Mouse (Mus musculus) testis, adult 2 months (tissue): Measurements from ENCODE around the gene Pex7. TPM values are rescaled to one million over a fixed set of nuclear protein-coding genes. Genes with fewer than 3 reads are reported as not detected.
A peak's percentile ranks its signal among the peaks of the same experiment; 100 is the strongest.
"Not testable (repeated sequence)": the region's sequence is repeated elsewhere in the genome, so short reads cannot be mapped to it uniquely, and the experiment has no call there.

ENCODE experiments used
- H3K27ac ChIP-seq: fragments of 200-500 bp; 2 replicates; pipeline ENCODE4 v1.5.1; 2012; ENCODE audit warnings: low read depth, low read length; ENCODE audit not compliant: control insufficient read depth, insufficient read depth
- H3K27me3 ChIP-seq: fragments of 200-500 bp; 2 replicates; pipeline ENCODE4 v1.6.1; 2012; ENCODE audit warnings: mild to moderate bottlenecking, low read length, moderate library complexity; ENCODE audit not compliant: control insufficient read depth, insufficient read depth
- H3K36me3 ChIP-seq: fragments of 200-500 bp; 2 replicates; pipeline ENCODE4 v1.6.1; 2012; ENCODE audit warnings: mild to moderate bottlenecking, low read length; ENCODE audit not compliant: control insufficient read depth, insufficient read depth
- H3K4me1 ChIP-seq: fragments of 200-500 bp; 2 replicates; pipeline ENCODE4 v1.6.1; 2012; ENCODE audit warnings: low read length; ENCODE audit not compliant: control insufficient read depth, insufficient read depth
- H3K4me3 ChIP-seq: fragments of 200-500 bp; 2 replicates; pipeline ENCODE4 v1.5.1; 2012; ENCODE audit warnings: low read depth, mild to moderate bottlenecking, low read length, moderate library complexity, mixed read lengths; ENCODE audit not compliant: control insufficient read depth
- CTCF ChIP-seq: fragments of 200-500 bp; IDR thresholded peaks from 2 replicates; pipeline ENCODE4 v1.5.1; 2012; ENCODE audit warnings: low read depth, mild to moderate bottlenecking, inconsistent platforms, low read length, moderate library complexity; ENCODE audit not compliant: control insufficient read depth, insufficient read depth, insufficient replicate concordance
- POLR2A ChIP-seq: fragments of 200-500 bp; IDR thresholded peaks from 2 replicates; pipeline ENCODE4 v1.6.1; 2012; ENCODE audit warnings: low read depth, mild to moderate bottlenecking, inconsistent platforms, low read length, moderate library complexity; ENCODE audit not compliant: control insufficient read depth
- polyA plus RNA-seq: library from polyadenylated mRNA; depleted of rRNA; stranded (reverse); fragments of >200 nt; gene quantifications from 2 replicates; pipeline ENCODE4 v1.2.3, GENCODE M21; 2012

Gene Pex7
- polyA plus RNA-seq, 1 experiment, result 19.8 TPM

GRCm38 (mm10) chr10:19933511-19934383, 26.3 kb upstream of the Pex7 start:
- peaks cover 10% of the 10 kb centered on the region for H3K4me1 ChIP-seq
- H3K4me3 ChIP-seq, result peak overlapping the region; percentile 88
- no peaks in the 10 kb centered on the region for H3K36me3 ChIP-seq
- H3K27me3 ChIP-seq, result no peaks in the 10 kb centered on the region
- peak overlapping the region; percentile 75 for H3K27ac ChIP-seq
- TF ChIP-seq POLR2A, result peak; percentile 5; the same call in 1 of the 2 replicates
- TF ChIP-seq CTCF, result no peak

GRCm38 (mm10) chr10:19932986-19933385, 25.5 kb upstream of the Pex7 start:
- no peak for TF ChIP-seq POLR2A
- TF ChIP-seq CTCF, result no peak
- Histone ChIP-seq H3K27ac (no peak overlapping the region), H3K27me3 (no peaks in the 10 kb centered on the region), H3K36me3 (no peaks in the 10 kb centered on the region), H3K4me1 (peaks cover 10% of the 10 kb centered on the region), H3K4me3 (no peak overlapping the region)

GRCm38 (mm10) chr10:19928205-19928604, 20.7 kb upstream of the Pex7 start:
- TF ChIP-seq POLR2A, result no peak
- TF ChIP-seq CTCF, result no peak
- Histone ChIP-seq H3K4me1 (no peaks in the 10 kb centered on the region), H3K27me3 (no peaks in the 10 kb centered on the region), H3K27ac (no peak overlapping the region), H3K36me3 (no peaks in the 10 kb centered on the region), H3K4me3 (no peak overlapping the region)

GRCm38 (mm10) chr10:19926391-19926897, 19.0 kb upstream of the Pex7 start:
- not testable (repeated sequence) for H3K27me3 ChIP-seq, H3K4me3 ChIP-seq, H3K27ac ChIP-seq, H3K36me3 ChIP-seq, H3K4me1 ChIP-seq

- H3K36me3 ChIP-seq, result no peaks in the 10 kb centered on the region
- TF ChIP-seq CTCF (no peak), POLR2A (no peak)
- no peak overlapping the region for H3K27ac ChIP-seq
- H3K4me3 ChIP-seq, result no peak overlapping the region
- no peaks in the 10 kb centered on the region for H3K4me1 ChIP-seq
- no peaks in the 10 kb centered on the region for H3K27me3 ChIP-seq
Measured at GRCm38 (mm10) chr10:19924256-19924655, 16.8 kb upstream of the Pex7 start.

GRCm38 (mm10) chr10:19922410-19922809, 14.9 kb upstream of the Pex7 start:
- no peaks in the 10 kb centered on the region for H3K4me1 ChIP-seq
- H3K36me3 ChIP-seq, result no peaks in the 10 kb centered on the region
- H3K27ac ChIP-seq, result no peak overlapping the region
- H3K4me3 ChIP-seq, result no peak overlapping the region
- TF ChIP-seq POLR2A, result no peak
- TF ChIP-seq CTCF, result no peak
- no peaks in the 10 kb centered on the region for H3K27me3 ChIP-seq

- Histone ChIP-seq H3K4me3 (no peak overlapping the region), H3K4me1 (no peaks in the 10 kb centered on the region), H3K36me3 (no peaks in the 10 kb centered on the region), H3K27me3 (no peaks in the 10 kb centered on the region), H3K27ac (no peak overlapping the region)
- TF ChIP-seq CTCF, result peak; percentile 30; the same call in 1 of the 2 replicates
- no peak for TF ChIP-seq POLR2A
Measured at GRCm38 (mm10) chr10:19915301-19915700, 7.8 kb upstream of the Pex7 start.

- TF ChIP-seq CTCF (no peak), POLR2A (no peak)
- H3K27me3 ChIP-seq, result no peaks in the 10 kb centered on the region
- H3K27ac ChIP-seq, result no peak overlapping the region
- H3K4me3 ChIP-seq, result no peak overlapping the region
- no peaks in the 10 kb centered on the region for H3K36me3 ChIP-seq
- H3K4me1 ChIP-seq, result no peaks in the 10 kb centered on the region
Measured at GRCm38 (mm10) chr10:19913806-19914205, 6.3 kb upstream of the Pex7 start.
